Mouse (Mus musculus): Measurements from ENCODE around the gene Lrrc10b.

Gene Lrrc10b

DNA sequence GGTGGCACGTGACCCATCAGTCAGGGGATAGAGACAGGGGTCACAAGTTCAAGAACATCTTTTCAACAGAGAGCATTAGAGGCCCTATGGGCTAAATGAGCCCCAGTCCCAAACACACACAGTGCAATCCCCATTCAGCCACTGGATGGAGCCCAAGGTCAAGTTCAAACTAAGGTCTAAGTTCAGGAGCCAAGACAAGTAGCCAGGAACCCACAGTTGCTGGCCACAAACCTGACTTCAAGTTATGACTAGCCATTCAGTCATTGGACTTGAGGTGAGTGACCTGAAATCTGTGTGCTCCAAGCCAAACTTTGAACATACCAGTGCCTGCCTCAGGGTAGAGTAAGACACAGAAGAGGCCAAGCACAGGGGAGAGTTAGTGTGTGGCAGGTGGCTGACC, 19.8 kb downstream of the Lrrc10b start:
- DNase-seq: no peak

GRCm38 (mm10) chr19:10436726-10437125, 20.5 kb downstream of the Lrrc10b start:
- DNase-seq: no peak

GRCm38 (mm10) chr19:10435908-10436307, 21.4 kb downstream of the Lrrc10b start:
- peak; percentile 74 for DNase-seq

DNA sequence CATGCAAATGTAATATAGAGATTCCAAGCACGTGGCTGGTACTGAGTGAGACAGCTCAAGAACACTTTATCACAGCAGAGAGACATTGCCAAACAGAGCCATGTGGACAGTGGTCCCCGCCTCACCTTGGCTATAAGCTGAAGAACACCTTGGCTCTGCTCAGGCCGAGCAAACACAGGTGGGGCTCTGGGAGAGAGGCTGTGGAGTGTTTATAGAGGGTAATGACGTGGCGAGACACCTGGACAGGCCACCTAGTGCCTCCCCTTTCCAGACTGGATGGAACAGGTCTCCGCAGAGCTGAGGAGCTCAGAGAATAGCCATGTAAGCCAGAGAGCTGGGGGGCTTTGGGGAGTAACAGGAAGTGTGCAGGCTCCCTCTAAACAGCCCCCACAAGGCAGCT, 22.3 kb downstream of the Lrrc10b start:
- no peak for DNase-seq

- DNase-seq: peak; percentile 56
Observed at GRCm38 (mm10) chr19:10433879-10434540, 23.3 kb downstream of the Lrrc10b start.

- no peak for DNase-seq
Observed at GRCm38 (mm10) chr19:10433225-10433624, 24.0 kb downstream of the Lrrc10b start.

- no peak for DNase-seq
Observed at GRCm38 (mm10) chr19:10431841-10432240, 25.4 kb downstream of the Lrrc10b start.

GRCm38 (mm10) chr19:10431410-10431809, 25.9 kb downstream of the Lrrc10b start:
- no peak for DNase-seq

DNA sequence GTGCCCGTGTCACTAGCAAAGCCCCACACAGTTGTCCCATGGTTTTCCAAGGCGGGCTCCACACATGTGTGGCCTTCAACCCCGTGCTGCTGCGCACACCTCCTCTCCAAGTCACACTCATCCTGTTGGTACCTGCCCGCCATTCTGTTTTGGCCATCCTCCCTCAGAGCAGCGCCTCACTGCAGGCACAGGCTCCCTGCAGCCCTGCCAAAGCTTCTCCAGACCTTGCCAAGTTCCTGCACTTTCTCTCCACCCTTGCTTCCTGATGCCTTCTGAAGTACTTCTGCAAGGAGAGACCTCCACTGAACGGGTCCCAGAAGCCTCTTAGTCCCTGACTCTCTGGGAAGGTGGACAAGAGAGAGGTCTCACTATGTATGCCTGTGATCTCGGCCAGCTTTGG, 27.9 kb downstream of the Lrrc10b start:
- DNase-seq: no peak

DNA sequence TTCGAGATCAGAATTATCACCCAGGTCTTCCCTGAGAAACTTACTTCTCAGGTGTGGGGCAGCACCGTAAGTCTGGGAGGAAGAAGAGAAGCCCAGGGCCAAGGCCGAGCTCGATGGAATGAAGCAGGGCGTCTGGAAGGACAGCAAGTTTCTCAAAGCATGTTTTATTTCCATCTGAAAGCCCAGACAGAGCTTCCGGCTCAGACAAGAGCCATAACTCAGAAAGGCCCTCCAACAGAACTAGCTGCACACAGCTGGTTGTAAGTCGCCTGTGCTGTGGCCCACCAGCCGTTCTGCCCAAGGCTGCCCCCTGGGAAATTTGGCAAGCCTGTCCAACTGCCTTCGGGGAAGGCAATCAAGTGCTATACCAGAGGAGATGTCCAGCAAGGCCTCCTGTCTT, 29.8 kb downstream of the Lrrc10b start:
- no peak for DNase-seq

GRCm38 (mm10) chr19:10426793-10427192, 30.5 kb downstream of the Lrrc10b start:
- DNase-seq: no peak

DNA sequence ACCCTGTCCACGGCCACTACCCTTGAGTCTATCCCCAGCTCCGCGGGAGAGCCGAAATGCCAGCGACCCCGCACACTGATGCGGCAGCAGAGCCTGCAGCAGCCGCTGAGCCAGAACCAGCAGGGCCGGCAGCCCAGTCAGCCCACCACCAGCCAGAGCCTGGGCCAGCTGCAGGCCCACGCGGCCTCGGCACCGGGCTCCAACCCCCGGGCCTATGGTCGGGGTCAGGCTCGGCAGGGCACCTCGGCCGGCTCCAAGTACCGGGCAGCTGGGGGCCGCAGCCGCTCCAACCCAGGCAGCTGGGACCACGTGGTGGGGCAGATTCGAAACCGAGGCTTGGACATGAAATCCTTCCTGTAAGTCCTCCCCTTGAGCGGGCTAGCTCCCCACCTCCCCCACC, 31.0 kb downstream of the Lrrc10b start:
- no peak for DNase-seq

DNA sequence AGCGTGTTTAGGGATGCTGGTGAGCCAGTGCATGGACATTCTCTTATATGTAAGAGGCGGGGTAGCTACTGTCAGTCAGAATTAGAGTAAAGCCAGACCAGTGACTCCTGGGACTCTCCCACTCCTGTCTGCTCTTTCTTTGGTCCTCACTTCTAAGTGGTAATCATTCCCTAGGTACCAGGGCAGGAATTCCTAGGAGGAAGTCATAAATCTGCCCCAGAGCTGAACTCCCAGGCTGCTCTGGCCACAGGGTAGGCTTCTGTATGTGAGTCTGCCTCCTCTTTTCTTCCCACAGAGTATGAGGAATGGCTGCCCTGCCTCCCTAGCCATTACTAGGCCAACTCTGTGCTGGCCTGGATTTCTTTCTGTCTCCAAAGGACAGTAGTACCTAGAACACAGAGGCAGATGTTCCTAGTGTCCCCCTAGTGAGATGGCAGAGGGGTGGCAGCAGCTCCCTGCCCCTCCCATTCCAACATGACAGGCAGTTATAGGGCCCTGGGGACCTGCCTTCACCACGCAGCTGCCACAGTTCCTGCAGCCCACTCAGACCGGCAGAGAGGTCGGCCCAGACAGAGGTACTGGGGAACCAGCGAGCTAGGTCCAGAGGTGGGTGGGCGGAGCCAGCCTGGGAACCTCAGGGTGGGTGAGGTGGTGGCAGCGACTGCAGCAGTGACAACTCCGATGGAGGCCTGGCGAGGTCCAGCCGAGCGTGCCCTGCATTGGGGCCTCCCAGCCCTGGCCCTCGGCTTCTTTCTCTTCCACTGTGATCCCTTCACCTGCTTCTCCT, 31.6 kb downstream of the Lrrc10b start:
- DNase-seq: no peak

DNA sequence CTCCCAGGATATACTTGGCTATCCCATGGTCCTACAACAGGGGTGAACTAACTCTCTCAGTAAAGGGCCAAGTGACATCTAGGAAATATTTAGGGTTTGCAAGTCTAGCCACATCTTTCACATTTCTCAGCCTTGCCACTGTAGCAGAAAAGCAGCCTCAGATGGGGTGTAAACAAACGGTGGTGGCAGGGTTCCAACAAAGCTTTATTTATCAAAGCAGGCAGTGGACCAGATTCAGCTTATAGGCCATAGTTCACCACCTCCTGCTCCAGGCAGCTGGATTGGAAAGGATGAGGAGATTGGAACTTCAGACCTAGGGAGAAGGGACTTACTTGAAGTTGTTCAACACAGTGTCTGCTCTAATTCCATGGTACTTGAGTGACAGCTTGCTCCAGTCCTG, 32.5 kb downstream of the Lrrc10b start:
- no peak for DNase-seq

DNA sequence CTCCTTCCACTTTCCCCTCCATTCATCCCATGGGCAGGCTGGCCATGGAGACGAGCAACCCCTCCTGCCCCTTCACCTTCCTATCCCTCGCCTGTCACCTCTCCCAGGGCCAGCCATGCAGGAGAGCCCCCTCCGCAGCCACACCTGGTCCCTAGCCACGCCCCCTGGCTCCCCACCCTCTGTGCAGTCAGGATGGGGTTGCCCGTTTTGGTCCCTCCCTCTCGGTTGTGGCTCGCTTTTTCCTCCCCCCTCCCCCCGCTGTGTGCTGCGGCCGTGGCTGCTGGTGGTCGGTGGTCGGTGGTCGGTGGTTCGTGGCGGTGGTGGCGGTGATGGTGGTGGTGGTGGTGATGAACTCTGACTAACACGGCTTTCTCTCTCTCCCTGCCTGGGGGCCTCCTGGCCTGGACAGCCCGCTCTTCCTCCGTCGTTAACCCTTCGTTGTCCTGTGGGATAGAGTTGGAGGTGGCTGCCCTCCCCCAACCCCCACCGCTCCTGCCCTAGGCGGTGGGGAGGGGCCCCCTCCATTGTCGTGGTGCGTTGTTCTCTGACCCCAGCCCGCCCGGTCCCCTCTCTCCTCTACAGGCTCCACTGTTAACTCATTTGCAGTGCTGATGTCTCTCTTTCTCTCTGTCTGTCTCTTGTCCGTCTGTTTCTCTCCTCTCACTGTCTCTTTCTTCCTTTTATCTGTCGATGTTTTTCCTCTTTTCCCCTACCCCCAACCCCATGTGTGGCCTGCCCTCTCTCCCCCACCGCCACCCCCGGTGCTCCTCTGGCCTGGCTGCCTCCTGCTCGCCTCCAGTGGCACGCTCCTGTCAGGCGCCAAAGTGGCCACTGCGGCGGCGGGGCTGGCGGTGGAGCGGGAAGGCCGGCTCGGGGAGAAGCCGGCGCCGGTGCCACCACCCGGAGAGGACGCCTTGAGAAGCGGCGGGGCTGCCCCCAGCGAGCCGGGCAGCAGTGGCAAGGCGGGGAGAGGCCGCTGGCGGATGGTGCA, 35.0 kb downstream of the Lrrc10b start:
- DNase-seq: no peak

GRCm38 (mm10) chr19:10417436-10417835, 39.8 kb downstream of the Lrrc10b start:
- peak; percentile 82 for DNase-seq

DNA sequence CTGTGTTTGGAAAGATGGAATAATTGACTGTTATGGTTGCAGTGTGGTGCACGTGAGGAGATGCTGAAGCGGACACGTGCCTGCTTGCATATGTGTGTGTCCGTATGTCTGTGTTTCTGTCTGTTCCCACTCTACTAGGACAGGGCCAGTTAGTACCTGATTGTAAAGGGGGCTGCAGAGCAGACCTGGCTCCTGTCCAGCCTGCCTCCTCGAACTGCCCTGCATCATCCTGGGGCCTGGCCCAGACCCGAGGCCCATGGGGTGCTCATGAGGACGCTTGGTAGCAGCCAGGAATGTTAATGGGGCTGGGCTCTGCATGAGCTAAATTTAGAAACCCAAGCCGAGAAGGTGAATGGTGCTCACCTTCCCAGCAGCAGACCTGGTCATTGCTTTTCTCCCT, 40.4 kb downstream of the Lrrc10b start:
- DNase-seq: no peak

- DNase-seq: no peak
Observed at GRCm38 (mm10) chr19:10415508-10415907, 41.8 kb downstream of the Lrrc10b start.

DNA sequence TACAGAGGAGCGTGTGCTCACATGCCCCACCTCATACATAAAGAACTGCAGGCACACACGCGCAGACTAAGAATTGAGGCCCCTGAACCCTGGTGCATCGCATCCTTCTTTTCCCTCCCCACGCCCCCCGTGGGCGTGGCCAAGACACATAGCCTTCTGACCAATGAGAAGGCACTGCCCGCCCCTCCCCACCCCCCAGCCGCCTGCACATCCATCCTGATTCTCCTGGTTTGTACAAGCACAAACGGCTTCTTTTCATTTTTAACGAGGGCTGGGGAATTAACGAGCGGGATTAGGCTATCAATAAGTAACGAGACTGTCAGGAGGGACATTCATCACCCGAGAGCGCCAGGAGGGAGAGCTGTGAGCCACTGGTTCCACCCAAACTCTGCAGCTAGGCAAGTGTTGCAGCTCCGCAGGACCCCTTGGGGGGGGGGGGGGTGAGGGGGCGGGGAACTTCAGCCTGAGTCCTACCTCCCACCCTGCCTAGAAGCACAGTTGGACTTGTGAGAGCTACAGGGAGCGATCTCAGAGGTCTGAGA, 43.5 kb downstream of the Lrrc10b start:
- DNase-seq: no peak
